Mouse (Mus musculus) ES-CJ7 (cell line): ENCODE results near the gene Klhl36.
"Not testable (repeated sequence)": the region's sequence is repeated elsewhere in the genome, so short reads cannot be mapped to it uniquely, and the experiment has no call there.

ENCODE experiments used
- DNase-seq: peaks from one replicate; pipeline ENCODE4 v3.0.0; 2011; ENCODE audit warnings: low read depth, low spot score

The Klhl36 gene

DNA sequence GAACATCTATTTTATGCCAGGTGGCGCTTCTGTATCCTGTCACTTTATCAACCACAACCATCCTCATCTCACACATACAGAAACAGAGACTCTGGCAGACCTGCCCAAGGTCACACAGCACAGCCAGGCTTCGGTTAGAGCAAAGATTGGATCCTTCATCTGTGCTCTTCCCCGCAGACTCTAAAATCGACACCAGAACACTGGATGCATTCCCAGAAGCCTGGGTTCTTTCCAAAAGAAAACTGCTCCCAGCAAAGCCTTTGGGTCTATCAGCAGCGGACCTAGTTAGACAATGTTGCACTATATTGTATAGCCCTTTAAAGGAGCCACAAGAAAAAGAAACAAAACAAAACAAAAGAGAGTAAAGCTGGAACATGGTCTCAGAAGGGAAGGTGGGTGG, 26.8 kb upstream of the Klhl36 start:
- no peak for DNase-seq

DNA sequence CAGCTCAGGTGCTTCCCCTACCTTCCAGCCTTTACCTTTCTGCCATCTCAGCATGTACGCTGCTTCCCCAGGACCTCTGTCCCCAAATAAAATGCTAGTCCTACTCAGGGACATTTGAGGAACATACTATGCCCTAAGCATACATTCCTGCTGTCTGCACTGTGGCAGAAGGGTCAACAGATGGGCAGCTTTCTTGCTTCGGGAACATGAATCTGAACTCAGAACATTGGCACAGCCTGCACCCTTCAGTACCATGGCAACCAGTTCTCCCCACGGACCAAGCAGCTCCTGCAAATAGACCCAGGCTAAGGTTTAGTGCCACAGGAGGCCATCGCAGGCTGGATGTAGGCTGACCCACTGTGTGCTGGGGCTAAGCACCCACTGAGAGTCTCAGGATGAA, 25.2 kb upstream of the Klhl36 start:
- DNase-seq, result no peak

DNA sequence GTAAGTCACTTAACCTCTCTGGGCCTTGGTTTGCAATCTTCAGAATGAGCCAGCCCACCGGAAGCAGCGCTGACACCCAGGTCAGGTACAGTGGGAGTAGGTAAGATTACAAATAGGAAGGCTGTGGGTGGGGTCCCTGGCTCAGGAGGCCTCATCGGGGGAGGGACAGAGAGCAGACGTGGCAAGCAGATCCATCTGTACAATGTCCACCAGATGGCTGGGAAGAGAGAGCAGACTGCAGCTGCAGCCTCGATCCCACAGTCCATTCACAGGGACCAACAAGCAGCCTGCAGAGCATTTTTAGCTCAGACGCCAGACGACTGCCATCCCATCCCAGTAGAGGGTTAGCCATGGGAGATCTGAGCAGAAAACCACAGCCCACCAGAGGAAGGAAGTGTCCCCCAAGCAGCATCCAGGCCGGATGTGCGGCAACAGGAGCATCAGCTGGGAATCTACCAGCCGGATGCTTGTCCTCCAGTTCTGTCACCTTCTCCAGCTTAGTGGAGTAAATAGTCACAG, 24.5 kb upstream of the Klhl36 start:
- DNase-seq, result no peak

DNA sequence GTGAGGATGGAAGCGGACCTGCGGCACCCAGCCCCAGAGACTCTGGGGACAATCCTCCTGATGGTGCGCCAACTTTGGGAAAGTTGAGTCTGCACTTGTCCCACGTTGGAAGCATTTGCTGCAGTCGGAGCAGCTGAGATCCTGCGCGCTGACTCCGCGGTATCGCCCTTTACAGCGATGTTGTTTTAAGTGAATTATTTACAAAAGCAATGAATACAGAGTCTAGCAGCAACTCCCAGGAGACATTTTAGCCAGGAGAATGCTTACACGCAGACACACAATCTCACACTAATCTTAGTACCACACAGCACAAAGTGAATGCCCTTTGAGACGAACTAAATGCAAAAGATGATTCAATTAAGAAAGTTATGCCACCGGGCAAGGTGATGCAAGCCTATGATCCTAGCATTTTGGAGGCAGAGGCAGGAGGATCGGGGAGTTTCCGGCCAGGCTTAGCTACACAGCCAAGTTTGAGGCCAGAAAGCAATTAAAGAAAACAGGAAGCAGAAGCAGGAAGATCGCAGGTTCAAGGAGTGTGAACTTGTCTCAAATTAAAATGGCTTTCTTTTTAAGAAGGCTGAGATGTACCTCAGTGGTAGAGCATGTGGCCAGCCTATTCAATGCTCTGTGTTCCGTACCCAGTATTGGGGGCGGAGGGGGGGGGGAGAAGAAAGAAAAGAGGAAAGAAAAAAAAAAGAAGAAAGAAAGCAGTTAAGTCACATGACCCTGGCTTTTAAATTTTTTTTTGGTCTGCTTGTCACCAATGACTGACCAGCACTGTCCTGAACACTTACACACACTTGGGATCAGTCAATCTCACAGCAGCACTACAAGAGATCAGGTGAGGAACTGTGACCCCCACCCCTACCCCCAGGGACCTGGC, 23.7 kb upstream of the Klhl36 start:
- DNase-seq, result no peak

DNA sequence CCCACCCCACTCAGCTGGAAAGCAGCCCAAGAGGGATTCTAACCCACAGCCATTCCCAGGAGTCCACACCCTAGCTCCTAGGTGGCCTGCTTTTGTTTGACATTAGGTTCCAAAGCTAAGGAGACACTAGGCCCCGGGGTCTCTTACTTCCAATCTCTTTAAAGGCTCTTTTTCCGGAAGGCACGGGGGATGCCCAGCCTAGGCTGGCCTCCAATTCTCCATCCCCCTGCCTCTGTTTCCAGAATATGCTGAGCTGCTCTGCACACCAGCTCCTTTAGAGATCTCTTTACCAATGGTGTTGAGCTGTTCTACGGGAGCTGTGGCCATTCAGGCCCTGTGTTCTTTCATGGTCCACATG, 23.1 kb upstream of the Klhl36 start:
- peak; percentile 49 for DNase-seq

DNA sequence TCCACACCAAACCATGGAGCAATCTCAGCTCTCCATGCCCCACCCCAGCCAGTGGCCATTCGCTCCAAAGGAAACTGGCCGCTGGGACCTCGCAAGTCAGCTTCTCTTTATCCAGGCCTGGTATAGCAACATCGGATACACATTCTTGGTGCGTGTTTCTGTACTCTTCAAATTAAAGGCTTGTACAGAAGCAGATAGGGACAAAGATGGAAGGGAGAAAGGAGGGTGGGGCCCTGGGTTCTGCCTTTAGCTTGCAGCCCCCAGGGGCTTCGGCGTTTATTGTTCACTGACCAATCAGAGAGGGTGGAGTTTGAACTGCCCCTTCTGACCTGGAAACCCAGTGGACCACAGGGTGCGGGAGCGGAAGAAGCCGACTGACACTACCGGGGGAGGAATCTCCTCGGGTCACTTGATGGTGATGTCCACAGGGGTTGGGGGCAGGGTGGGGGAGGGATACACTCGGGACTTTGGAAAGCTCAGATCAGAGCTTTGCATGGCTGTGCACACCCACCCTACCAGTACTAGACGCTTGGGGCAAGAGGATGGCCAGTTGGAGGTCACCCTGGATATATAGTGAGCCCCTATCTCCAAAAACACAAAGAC, 22.5 kb upstream of the Klhl36 start:
- DNase-seq, result no peak

DNA sequence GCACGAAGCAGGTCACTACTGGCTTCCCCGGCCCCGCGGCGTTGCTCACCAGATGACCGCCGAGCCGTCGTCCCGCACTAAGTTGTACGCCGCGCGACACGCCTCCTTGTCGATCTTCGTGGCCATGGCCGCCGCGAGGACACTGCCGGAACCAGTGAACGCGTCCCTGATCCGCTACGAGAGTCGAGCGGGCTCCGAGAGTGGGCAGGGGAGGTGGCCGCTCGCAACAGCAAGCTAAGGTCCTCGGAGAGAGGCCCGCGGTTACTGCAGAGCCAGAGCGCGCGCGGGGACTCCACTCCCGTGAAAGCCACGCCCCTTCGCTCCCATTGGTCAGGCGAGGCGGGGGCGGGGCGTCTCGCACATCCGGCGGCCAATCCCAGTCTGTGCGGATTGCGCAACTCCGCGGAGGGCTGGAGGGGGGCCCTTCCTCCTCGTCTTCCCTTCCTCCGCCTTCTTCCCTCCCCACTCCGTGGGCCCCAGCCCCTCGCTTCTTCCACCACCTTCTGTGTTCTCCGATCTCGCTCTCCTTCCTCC, 21.7 kb upstream of the Klhl36 start, which contains the start of gene Cotl1:
TSS of gene Cotl1 (minus strand) at position 270 of the 534 bp plus-strand sequence.
- peak; percentile 91 for DNase-seq

DNA sequence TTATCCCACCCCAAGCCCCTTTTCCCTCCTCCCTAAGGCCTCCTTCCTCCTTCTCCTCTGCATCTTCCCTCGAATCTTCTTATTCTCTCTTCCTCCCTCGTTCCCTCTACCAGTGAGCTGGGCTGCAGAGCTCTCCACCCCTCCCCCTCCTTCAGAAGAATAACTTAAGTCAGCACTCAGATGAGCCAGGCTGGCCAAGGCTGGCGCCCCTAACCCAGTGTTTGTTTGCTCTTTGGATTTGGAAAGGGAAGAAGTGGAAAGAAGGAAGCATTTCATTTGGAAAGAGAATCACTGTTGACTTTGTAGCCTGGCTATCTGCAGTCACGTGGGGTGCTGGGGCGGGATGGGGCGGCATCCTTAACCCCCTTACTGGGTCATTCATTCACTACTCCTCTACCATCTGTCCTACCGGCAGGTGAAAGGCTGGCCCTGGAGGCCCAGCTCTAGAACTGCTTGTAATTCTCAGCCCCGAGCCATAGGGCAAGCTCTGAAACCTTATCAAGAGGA, 21.1 kb upstream of the Klhl36 start:
- DNase-seq, result no peak

DNA sequence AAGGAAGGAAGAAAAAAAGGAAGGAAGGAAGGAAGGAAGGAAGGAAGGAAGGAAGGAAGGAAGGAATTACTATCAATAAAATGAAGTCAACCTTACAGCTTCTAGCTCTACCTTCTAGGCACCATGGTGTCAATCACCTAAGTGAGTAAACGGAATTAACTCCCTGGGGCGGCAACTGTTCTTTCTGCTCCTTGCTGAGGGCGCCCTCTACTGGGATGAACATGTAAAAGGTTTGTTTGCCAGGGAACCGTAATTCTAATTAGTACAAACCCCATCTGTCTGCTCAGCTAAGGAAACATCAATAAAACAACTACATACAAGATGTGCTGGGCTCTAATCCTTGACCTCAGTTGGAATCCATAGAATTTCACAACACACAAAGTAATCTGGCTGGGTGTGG, 18.6 kb upstream of the Klhl36 start:
- DNase-seq, result peak; percentile 80

DNA sequence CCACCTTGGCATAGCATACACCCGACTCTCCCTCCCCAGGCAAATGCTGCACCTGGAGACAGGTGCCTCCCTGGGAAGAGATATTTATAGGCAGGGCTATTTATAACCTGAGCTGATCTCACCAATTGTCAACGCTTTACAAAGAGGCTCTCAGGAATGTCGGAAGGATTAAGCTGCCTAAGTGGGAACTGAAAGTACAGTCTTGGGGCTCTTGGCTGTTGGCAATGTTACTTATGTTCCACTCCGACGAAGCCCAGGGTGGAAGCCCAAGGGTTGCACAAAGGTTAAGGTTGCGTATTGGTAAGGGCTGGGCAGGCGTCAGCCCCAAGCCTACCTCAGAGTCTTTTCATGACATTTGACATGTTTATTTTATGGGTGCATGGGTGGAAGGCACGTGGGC, 17.5 kb upstream of the Klhl36 start:
- DNase-seq, result no peak

DNA sequence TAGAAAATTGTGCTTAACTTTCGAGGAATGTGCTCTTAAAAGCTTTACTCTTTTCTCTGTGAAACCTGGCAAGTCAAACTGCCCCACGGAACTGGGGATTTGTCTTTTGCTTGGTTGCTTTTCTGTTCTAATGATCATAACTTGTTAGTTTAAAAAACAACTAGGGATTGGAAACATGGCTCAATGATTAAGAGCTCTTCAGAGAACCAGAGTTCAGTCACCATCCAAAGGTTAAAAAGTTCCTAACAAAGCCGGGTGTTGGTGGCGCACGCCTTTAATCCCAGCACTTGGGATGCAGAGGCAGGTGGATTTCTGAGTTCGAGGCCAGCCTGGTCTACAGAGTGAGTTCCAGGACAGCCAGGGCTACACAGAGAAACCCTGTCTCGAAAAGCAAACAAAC, 16.3 kb upstream of the Klhl36 start:
- not testable (repeated sequence) for DNase-seq

DNA sequence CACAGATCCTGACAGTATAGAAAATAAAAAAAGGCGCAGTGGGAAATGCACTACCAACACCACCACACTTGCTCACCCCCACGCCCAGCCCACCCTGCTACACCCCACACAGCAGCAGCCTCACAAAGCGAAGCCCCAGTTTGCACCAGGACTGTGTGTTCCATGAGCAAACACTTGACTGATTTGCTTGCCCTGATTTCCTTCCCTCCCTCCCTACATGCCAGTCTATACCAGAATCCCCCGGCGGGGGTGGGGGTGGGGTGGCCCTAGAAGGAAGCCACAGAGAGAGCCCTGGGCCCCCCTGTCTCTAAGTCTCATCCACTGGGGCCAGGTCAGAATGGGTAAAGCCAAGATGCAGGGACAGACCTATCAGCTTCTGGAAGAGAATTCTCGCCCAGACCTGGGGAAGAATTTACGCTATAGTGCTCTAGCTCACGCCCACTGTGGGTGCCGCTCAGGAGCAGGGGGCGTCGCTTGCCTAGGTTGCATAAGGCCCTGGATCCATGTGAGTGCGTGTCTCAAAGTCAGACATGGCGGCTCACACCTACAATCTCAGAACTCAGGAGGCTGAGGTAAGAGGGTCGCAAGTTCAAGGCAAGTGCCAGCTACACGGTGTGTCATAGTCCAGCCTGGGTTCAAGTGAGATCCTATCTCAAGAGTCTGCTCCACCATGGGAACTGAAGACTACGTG, 14.7 kb upstream of the Klhl36 start:
- DNase-seq, result peak; percentile 56

DNA sequence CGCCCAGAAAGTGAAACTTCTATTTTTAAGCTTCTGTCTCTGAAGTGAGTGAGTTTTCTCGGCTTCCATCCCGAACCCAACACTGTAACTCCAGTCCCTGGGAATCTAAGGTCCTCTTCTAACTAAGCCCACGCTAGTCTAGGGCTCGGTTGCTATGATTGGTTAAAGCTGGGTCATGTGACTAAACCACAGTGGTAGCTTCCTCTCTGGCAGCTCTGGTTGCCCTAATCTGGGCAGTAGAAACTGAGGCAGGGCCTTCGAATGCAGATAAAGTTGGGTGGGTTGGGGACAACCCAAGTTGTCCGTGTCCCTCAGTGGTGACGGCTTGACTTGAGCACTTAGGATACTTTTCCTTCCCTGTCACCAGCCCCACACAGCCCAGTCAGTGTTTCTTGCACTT, 8.5 kb upstream of the Klhl36 start:
- peak; percentile 70 for DNase-seq

DNA sequence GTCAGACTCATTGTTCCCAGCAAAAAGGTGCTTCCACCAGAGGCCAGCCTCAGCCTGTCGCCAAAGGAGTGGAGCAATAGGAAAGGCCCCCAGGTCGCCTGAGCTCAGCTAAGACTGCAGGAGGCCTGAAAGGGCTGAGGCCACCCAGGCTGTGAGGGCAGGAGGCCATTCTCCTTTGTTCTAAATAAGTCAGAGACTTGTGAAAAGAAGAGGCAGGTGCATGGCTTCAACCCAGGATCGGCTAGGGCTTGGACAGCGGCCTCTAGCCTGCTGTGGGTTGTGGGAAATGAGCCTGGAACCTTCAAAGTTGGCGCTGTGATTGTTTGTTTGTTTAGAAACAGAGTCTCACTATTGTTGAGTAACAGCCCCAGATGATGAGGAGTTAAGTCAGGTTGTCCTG, 8.0 kb upstream of the Klhl36 start:
- DNase-seq, result no peak

DNA sequence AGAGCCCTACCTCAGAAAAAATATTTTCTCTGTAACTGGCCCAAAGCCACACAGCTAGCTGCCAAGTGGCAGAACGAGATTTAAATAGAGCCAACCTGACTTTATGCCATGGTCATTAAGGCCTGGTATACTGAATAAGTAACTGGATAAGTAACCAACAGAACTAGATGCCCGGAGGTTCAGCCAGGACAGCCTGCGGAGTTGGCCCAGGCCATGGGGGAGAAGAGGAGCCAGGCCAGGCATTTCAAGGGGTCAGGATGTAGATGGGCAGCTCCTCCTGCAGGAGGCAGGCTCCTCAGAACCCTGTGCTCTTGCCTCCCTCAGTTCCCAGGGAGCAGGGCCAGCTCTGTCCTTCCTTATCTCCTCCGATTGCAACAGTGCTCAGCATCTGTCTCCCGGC, 6.4 kb upstream of the Klhl36 start:
- no peak for DNase-seq

DNA sequence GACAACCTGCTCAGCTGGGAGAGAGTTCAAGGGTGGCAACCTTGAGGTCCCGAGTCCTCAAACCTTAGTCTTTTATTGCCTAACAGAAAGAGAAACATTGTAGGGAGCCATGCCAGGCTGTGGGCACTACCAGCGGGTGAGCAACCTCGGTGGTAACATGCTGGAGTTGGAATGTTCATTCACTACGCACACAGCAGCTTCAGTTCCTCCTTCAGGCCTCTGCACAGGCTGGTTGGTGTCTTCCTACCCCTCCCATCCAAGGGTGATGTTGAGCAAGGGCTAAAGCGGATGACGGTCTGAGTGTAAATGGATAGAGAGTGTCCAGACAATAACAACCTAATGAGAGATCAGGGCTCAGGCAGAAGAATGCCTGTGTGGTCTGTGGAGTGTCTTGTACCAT, 4.3 kb upstream of the Klhl36 start:
- DNase-seq, result no peak

DNA sequence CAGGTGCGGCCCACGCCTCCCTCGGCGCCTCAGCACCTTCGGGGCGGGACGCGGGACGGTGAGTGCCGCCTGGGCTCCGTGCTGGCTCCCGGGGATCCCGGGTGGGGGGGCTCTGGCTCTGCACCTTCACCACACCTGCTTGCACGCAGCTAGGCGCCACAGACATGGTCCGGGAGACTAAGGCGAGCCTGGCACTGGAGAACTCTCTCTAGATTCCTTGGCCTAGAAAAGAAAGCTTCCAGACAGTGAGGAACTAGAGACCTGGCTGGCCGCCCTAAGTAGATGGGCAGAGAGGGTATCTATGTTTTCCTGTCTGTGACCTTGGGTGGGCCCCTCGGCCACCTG, 296 bp downstream of the Klhl36 start:
- DNase-seq, result no peak

DNA sequence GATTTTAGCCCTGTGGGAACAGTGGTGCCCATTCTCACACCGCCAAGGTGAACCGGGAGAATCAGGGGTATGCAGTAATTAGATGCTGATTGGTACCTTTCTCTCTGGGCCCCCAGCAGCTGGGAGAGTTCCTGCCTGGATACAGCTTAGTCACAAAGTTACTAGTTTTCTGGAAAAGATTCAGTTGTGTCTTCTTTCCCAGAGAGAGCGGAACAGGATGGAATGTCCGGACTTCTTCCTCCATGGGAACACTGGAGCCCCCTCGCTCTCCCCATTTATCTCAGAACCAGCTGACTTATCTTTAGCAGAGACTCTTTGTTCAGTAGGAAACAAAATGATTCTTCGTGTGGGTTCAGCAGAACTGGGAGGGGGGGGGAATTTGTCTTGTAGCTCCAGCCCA, 683 bp downstream of the Klhl36 start:
- DNase-seq, result no peak

DNA sequence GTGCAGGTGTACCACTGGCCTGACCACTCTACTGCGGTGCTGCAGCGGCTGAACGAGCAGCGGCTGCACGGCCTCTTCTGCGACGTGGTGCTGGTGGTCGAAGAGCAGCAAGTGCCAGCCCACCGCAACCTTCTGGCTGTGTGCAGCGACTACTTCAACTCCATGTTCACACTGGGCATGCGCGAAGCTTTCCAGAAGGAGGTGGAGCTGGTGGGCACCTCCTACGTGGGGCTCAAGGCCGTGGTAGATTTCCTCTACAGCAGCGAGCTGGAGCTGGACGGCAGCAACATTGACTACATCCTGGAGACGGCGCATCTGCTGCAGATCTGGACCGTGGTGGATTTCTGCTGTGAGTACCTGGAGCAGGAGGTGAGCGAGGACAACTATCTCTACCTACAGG, 7.5 kb downstream of the Klhl36 start:
- DNase-seq, result peak; percentile 92

DNA sequence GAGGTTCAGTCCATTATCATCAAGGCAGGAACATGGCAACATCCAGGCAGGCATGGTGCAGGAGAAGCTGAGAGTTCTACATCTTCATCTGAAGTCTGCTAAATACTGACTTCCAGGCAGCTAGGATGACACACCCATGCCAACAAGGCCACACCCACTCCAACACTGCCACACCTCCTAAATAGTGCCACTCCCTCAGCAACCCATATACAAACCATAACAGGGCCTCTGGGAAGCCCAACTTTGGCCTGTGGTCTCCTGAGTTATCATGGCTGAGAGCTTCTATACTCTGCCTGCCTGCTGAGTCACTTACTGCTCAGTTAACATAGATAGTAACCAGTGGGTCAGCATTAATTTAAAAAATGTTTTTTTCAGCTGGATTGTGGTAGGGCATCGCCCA, 11.1 kb downstream of the Klhl36 start:
- DNase-seq, result no peak

DNA sequence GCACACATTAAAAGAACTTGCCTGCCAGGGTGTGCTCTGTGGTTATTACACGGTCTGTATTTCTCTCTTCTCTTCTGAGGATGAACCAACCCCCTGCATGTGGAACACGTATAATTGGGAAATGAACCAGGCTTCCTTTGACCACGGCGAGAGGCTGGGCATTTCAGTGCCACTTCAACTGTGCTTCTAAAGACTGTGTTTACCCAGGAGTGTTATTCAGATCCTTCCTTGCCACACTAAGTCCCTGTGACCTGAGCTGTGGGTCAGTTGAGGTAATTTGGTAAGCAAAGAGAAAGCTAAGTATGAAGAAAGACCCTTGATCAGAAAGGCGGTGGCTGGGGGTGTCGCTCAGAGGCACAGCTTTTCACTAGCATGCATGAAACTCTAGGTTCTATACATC, 19.2 kb downstream of the Klhl36 start:
- DNase-seq, result no peak

DNA sequence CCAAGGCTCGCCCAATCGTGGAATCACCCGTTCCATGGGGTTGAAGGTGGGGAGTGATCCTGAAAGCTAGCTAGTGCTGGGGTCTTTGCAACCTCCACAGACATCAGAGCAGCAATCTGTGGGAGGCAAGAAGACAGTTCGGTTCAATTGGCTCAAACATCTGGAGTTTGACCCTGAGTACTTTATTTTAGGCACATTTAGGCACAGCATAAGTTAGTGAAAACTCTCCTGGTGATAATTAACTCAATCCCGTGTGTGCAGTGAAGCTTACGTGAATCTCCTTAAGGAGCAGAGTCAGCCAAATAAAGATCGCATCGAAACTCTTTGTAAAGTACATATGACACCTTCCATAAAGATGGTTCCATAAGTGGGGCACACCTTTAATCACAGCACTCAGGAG, 19.9 kb downstream of the Klhl36 start:
- no peak for DNase-seq
